Mouse (Mus musculus): ENCODE measurements around the gene Gm21188.
"Not testable (repeated sequence)": the region's sequence is repeated elsewhere in the genome, so short reads cannot be mapped to it uniquely, and the experiment has no call there.

Gm21188 gene

DNA sequence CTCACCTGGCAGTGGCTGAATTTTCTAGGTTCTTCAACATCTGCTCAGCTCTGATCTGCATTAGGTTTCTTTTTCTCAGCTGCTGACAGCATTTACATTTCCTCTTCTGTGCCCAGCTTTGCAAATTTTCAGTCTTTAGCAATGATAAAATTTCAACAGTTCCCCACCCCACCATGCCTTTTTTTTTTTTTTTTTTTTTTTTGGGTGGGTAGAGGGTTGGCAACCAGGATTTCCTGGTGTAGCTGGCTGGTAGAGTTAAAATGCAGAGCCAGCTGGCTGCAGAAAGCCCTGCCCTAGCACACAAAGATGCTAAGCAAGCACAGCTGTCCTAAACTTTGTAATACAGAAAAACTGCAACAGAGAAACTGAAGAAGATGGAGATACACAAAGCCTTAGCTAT is at the start of gene Gm21188:
TSS of gene Gm21188 (minus strand) at position 110 of the 400 bp plus-strand sequence.
- DNase-seq, result not testable (repeated sequence)

DNA sequence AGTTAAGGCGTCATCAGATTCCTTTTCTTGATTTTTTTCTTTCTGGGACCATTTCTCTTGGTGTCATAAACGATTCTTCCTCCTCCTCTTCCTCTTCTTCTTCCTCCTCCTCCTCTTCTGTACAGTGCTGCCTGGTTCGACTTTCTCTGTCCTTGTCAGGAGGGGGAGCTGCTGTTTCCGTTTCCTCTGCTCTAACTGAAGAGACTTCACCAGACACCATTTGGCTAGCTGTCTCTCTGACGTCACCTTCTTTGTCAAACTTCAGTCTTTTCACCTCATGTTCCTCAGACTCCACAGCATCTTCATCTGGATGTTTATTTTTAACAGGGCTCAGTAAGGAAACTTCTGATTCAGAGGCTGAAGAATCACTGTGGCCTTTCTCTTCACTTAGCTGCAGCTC is 47.3 kb upstream of the Gm21188 start:
- not testable (repeated sequence) for DNase-seq

DNA sequence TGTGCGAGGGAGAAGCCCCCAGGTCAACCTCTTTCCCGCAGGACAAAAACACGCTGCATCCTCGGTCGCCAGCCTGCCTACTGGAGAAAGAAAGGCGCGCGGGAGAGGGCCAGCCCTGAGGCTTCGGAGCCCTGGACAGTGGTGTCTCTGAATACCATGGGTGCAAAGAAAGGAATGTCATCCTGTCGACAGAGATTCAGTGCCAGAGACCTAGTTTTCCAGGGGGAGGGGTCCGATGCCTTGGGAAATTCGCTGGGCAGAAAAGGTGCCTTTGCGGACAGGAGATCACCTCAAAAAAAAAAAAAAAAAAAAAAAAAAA is 44.9 kb upstream of the Gm21188 start:
- not testable (repeated sequence) for DNase-seq

DNA sequence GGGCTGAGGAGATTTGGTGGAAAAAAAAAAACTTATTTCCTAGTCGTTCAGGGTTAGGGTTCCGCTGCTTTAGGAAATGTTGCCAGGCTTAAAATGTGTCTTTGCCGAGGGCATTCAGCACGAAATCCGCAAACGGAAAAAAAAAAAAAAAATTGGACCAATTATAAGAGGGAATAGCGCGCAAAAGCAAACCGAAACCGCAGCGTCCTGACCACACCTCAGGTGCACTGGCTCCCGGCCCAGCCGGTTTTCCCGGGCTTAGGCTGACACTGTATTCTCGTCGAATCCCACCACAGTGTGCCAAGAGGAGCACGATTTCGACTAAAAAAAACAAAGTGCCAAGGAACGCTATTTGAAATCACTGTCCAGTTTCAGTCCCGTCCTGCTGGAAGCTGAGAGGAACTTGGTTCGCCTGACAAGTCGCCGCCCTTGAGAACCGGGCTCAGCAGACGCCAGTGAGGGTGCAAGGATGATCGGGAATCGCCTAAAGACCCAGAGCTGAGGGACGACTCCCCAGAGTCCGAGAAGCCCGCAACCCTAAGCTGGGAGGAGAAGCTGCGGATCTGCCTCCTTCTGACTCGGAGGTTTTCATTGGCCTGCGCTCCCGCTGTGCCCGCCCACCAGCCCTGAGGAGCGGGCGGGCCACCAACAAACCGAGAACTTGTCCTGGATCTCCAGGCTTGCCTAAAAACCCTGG is 44.4 kb upstream of the Gm21188 start:
- not testable (repeated sequence) for DNase-seq

DNA sequence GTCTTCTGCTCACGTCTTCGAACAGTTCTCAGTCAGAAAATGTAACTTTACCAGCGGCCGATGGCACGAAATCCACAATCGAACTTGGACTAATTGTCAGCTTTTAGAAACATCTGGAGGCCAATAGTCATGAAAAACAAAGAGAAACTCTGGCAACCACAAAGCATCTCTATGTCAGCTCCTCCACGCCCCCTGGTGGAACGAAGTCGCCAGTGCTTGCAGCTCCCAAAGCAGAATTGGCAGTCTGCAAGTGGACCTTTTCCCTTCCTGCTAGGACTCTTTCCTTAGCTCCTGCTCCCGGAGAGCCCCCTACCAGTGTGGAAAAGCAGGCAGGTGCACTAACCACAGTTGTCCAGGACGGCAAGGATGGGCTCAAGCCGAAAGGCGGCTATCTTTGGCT is 41.0 kb upstream of the Gm21188 start:
- DNase-seq, result not testable (repeated sequence)

DNA sequence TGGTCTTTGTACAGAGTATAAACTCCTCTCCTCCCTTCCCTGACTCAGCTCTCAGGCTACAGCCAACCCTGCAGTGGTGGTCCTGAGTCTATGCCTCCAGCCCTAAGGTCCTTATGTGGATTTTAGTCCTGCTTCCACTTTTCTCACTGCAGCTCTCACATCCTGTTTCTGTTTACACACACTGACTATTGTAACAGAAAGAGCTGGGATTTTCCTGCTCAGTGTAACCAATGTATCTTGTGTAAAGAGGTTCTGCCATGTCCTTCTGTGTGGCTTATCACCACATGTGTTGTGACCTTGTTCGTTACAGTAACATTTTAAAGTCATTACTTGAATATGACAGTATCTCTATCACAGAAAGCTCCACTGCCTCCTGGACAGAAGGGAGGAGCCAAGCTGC is 27.6 kb upstream of the Gm21188 start:
- DNase-seq, result not testable (repeated sequence)

DNA sequence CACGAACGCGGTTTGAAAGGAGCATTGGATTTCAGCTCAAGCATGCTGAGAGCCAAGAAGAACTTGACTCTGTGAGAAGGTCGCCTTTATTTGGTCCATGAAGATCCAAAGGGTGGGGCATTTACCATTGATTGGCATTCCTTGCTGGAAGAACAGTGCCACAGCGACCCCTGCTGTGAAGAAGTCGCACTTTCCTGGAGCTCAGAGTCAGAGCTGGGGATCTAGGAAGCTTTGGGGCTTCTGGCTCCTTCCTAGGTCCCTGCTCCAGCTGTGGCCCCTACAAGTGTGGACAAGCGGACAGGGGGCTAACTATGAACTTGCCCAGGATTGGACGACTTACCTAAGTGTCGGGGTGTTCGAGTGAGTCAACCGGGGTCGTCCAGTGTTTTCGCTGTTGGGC is 18.9 kb upstream of the Gm21188 start:
- DNase-seq, result not testable (repeated sequence)

DNA sequence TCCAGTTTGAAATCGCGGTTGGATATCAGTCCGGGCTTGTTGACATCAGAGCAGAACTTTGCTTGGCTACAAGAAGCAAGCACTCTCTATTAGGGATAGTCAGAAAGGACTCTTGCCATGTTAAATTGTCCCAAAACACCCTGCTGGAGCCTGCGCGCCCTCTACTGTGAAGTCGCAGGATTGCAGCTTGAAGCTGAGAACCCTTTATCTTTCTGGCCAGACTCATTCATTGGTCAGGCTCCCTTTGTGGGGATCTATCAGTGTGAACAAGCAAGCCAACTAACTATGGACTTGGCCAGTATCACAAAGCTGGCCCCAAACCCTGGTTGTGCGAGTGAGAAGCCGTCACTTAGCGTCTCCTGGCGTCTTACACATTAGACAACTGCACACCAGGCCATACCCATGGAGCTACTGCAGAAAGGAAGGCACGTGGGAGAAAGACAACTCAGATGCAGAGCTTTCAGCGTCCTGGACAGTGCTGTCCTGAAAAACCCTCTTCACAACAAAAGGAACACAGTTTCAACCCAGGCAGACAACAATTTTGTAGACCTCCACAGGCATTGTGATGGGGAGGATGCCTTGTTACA is 18.1 kb upstream of the Gm21188 start:
- DNase-seq, result not testable (repeated sequence)

DNA sequence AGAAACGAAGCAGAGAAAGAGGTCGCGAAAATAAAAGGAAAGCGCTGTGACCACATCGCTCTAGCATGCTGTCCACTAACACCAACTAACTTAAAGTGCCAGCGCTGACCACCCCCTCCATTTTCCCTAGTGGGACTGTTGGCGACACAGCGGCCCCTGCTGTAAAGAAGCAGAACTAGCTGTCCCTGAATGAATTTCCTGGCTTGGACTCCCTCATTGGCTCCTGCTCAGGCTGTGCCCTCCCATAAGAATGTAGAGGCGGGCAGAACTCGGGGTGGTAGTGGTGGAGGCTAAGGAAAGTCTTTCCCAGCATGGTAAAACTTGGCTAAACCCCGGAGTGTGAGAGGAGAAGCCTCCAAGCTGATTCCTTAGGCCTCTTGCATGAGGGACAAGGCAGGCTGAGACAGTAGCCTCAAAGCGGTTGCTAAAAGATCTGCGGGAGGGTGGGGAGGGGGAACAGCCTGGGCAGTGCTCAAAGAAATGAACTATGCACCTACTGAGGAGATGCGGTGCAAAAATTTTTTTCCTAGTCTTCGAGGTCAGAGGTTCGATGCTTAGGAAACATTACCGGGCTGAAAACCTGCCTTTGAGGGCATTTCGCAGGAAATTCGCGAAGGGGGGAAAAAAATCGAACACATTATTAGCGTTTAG is 11.6 kb upstream of the Gm21188 start:
- not testable (repeated sequence) for DNase-seq

DNA sequence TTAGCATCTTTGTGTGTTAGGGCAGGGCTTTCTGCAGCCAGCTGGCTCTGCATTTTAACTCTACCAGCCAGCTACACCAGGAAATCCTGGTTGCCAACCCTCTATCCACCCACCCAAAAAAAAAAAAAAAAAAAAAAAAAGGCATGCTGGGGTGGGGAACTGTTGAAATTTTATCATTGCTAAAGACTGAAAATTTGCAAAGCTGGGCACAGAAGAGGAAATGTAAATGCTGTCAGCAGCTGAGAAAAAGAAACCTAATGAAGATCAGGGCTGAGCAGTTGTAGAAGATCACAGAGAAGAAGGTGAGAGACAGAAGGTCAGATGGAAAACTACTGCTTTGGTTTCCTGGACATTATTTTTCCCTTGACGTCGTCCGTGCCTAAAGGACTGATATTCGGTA is 10.9 kb upstream of the Gm21188 start:
- DNase-seq, result not testable (repeated sequence)

DNA sequence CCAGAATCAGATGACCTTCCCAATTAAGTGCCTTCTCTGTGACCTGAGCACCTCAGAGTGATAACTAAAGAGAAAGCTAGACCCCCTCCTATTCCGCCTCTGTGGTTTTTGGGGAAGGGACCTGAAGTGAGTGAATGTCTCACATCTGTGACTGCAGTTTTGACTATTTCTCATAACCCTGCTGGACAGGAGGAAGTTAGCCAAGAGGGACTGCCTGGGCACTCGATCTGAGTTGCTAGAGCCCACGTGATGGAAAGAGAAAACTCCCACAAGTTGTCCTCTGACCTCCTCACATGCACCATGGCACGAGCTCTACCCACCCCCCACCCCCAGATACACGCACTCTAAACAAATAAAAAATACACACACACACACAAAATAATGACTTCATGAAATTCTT is 3.4 kb downstream of the Gm21188 start:
- DNase-seq, result not testable (repeated sequence)

DNA sequence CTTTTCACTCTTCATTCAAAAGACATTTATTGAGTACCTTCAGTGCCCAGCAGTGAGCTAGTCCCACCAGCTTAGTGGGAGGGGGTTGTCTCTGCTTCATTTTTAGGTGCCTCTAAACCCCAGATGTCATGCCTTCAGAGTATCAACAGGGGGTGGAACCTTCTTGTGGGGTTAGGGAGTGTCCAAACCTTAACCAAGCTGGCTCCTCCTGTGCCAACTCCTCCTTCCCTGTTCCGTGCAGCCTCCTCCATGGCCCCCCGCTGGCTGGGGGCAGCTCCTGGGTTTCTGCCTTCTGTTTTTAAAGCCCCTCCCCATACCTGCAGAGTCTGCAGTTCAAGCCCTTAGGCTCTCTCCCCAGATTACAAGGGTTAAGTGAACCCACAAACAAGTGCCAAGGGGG is 3.8 kb downstream of the Gm21188 start:
- not testable (repeated sequence) for DNase-seq

DNA sequence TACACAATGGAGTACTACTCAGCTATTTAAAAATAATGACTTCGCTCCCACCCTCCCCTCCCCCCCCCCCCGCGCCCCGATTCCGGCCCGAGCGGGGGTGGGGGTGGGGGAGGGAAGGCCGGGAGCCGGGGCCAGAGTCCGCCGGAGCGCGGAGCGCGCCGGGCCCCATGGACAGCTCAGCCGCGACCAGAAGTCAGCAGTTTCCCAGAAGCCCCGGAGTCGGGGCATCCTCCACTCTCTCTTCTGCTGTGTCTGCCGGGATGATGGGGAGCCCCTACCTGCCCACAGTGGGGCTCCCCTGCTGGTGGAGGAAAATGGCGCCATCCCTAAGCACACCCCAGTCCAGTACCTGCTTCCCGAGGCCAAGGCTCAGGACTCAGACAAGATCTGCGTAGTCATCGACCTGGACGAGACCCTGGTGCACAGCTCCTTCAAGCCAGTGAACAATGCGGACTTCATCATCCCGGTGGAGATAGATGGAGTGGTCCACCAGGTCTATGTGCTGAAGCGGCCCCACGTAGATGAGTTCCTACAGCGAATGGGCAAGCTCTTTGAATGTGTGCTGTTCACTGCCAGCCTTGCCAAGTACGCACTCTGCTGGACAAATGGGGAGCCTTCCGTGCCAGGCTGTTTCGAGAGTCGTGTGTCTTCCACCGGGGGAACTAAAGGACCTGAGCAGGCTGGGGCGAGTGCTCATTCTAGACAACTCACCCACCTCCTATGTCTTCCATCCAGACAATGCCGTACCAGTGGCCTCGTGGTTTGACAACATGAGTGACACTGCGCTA is 5.4 kb downstream of the Gm21188 start:
- DNase-seq, result peak; percentile 72

DNA sequence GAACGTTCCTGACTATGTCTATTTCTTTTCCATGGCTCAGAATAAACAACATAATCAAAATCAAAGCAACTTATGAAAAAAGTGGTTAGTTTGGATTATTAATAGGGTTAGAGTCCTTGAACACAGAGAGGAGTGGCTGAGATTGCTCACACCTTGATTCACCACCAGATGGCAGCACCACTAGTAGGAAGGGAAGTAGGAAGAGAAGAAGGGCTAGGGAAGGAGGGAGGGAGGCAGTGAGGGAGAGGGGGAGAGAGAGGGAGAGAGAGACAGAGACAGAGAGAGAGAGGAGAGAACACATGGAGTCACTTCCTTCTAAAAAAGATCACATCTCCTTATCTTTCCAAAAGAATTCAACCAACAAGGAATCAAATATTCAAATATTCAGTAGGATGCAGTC is 10.8 kb downstream of the Gm21188 start:
- DNase-seq, result not testable (repeated sequence)

DNA sequence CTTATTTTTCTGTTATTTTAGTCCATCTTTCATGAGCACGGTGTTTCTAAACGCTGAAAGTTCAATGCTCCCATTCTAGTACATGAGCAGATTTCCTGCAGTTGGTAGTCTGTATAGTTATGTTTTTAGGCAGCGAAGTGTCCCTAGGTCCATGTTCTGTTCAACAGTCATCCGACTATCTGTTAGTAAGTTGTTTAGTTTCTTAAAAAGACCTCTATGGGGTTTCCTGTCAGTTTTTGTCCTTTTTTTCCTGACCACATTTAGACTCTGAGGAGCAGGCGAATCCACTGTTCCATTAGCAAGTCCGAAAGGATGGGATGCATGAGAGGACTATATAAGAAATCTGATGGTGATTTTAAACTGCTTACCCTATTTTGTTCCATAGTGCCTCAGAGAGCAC is 14.1 kb downstream of the Gm21188 start:
- DNase-seq, result not testable (repeated sequence)

DNA sequence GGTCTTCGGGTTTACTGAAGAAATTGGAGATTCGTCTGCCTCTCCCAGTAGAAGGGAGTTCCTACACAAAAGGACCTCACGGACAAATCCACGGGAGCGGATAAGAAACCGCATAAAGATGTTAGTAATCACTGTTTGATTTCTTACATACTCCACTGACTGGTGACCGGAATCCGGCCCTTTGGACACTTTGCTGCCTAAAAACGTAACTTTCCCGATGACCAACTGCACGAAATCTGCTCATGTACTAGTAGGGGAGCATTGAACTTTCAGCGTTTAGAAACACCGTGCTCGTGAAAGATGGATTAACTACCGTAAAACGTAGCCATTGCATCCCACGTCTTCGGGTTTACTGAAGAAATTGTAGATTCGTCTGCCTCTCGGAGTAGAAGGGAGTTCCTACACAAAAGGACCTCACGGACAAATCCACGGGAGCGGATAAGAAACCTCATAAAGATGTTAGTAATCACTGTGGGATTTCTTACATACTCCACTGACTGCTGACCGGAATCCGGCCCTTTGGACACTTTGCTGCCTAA is 15.3 kb downstream of the Gm21188 start:
- not testable (repeated sequence) for DNase-seq

DNA sequence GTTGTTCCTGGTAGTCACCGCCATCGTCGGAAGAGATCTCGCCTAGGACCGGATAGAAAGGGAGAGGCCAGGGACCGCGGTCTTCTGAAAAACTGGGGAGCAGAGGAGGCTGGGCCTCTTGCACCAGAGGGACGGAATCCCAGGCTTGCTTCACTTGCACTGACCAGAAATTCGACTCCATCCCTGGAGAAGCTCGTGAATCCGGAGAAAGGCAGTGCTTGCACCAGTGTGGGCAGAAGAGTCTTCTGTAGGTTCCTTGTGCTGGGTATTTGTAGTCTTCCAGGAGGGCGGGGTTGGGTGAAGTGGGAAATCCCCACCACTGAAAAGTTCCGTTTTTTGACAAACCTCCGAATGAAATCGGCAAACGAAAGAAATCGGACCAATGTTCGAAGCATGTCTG is 16.8 kb downstream of the Gm21188 start:
- peak; percentile 90 for DNase-seq

DNA sequence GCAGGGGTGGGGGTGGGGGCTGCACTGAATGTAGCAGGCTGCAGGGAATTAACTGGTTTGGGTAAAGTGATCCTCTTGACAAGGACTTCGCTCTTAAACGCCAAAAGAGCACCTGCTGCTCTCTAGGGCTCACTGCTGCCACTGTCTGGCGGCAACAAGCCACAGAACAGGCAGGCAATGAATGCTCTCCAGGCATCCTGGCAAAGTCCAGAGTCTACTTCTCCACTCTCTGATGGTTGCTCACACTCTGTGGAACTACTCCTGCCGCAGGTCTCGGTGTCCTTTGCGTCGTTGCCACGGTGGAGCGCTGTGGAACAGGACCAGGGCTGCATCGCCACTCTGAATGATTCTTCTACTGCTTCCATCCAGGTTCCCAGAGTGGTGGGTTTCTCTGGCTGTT is 17.4 kb downstream of the Gm21188 start:
- not testable (repeated sequence) for DNase-seq

DNA sequence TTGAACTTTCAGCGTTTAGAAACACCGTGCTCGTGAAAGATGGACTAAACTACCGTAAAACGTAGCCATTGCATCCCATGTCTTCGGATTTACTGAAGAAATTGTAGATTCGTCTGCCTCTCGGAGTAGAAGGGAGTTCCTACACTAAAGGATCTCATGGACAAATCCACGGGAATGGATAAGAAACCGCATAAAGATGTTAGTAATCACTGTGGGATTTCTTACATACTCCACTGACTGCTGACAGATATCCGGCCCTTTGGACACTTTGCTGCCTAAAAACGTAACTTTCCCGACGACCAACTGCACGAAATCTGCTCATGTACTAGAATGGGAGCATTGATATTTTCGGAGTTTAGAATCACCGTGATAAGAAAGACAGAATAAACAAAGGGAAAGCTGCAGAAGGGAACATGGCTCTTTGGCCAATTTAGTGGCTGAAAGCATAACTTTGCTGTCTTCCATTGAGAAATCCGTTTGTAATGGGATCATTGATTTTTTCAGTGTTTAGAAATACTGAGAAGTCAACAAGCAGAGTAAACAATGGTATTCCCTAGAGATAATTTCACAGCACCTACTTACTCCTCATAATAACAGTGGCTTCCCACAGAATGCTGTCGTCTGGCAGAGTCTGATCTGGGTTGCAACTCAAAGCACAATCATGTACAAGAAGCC is 18.3 kb downstream of the Gm21188 start:
- peak; percentile 84 for DNase-seq

DNA sequence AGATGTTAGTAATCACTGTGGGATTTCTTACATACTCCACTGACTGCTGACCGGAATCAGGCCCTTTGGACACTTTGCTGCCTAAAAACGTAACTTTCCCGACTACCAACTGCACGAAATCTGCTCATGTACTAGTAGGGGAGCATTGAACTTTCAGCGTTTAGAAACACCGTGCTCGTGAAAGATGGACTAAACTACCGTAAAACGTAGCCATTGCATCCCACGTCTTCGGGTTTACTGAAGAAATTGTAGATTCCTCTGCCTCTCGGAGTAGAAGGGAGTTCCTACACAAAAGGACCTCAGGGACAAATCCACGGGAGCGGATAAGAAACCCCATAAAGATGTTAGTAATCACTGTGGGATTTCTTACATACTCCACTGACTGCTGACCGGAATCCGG is 20.3 kb downstream of the Gm21188 start:
- peak; percentile 79 for DNase-seq

DNA sequence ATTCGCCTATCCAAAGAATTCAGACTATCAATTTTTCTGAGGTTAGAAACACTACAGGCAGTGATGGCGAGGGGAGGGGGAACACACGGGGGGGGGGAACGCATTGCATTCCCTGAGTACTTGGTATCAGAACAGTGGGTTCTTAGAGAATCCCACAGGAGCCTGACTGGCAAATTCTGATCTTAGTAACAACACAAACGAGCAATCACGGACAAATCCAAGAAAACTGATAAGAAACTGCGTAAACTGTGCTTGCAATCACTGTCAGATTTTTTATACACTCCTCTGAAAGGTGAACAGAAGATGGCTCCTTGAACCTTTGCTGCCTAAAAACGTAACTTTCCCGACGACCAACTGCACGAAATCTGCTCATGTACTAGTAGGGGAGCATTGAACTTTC is 24.6 kb downstream of the Gm21188 start:
- not testable (repeated sequence) for DNase-seq

DNA sequence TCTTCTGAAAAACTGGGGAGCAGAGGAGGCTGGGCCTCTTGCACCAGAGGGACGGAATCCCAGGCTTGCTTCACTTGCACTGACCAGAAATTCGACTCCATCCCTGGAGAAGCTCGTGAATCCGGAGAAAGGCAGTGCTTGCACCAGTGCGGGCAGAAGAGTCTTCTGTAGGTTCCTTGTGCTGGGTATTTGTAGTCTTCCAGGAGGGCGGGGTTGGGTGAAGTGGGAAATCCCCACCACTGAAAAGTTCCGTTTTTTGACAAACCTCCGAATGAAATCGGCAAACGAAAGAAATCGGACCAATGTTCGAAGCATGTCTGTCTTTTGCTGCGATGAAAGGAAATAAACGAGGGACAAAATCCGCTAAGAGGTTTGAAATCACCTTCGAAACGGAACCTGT is 25.1 kb downstream of the Gm21188 start, which contains the start of gene Gm36079:
TSS of gene Gm36079 (minus strand) at position 101 of the 400 bp plus-strand sequence.
- not testable (repeated sequence) for DNase-seq

All from heart, adult 11 months (tissue).